Mouse (Mus musculus): ENCODE results near the gene Olfr1143. TPM values are rescaled to one million over a fixed set of nuclear protein-coding genes. Genes with fewer than 3 reads are reported as not detected.

The Olfr1143 gene
- polyA plus RNA-seq (2015; fragmentation: Nextera tagmentation; extraction: Ambion mirVana) = not detected in 2 replicates

- Histone ChIP-seq H3K4me3 (replicated peaks) (no peak within 1 kb of the TSS), H3K4me2 (replicated peaks) (no peak within 1 kb of the TSS), H3K27ac (no peak within 1 kb of the TSS), H3K36me3 (no peaks in the 10 kb centered on the region), H3K9ac (no peak within 1 kb of the TSS), H3K4me1 (replicated peaks) (no peaks in the 10 kb centered on the region), H3K27me3 (replicated peaks) (no peaks in the 10 kb centered on the region), H3K9me3 (no peaks in the 10 kb centered on the region)
- ATAC-seq = no peak
Observed at GRCm38 (mm10) chr2:87800292-87800691, at the start of gene Olfr1143. TSS of gene Olfr1143 (plus strand) at chr2:87800592.

- ATAC-seq = no peak
Observed at GRCm38 (mm10) chr2:87753891-87754290, 46.5 kb upstream of the Olfr1143 start, which contains the start of gene Olfr1141. TSS of gene Olfr1141 (minus strand) at chr2:87753991.

GRCm38 (mm10) chr2:87776143-87776542 is 24.2 kb upstream of the Olfr1143 start:
- WGBS = 36% methylated on average over 1 of the region's 1 CpGs
- Histone ChIP-seq H3K4me3 (replicated peaks) (no peak overlapping the region), H3K9ac (no peak overlapping the region), H3K4me1 (replicated peaks) (no peaks in the 10 kb centered on the region), H3K9me3 (no peaks in the 10 kb centered on the region), H3K4me2 (replicated peaks) (no peak overlapping the region), H3K27me3 (replicated peaks) (no peaks in the 10 kb centered on the region), H3K36me3 (no peaks in the 10 kb centered on the region), H3K27ac (no peak overlapping the region)
- ATAC-seq = no peak

More at GRCm38 (mm10) chr2:87753891-87754290, 46.5 kb upstream of the Olfr1143 start, which contains the start of gene Olfr1141:
- no peaks in the 10 kb centered on the region for H3K9me3 ChIP-seq
- H3K4me2 ChIP-seq (replicated peaks) = no peak within 1 kb of the TSS
- H3K27me3 ChIP-seq (replicated peaks) = no peaks in the 10 kb centered on the region
- no peak within 1 kb of the TSS for H3K4me3 ChIP-seq (replicated peaks)
- WGBS = 88% methylated on average over 1 of the region's 1 CpGs
- H3K36me3 ChIP-seq = no peaks in the 10 kb centered on the region
- no peak within 1 kb of the TSS for H3K27ac ChIP-seq
- no peaks in the 10 kb centered on the region for H3K4me1 ChIP-seq (replicated peaks)
- no peak within 1 kb of the TSS for H3K9ac ChIP-seq

GRCm38 (mm10) chr2:87779183-87779582 is 21.2 kb upstream of the Olfr1143 start, which contains the start of gene Olfr152:
TSS of gene Olfr152 (plus strand) at chr2:87779483.
- H3K4me2 ChIP-seq (replicated peaks) = no peak within 1 kb of the TSS
- no peaks in the 10 kb centered on the region for H3K4me1 ChIP-seq (replicated peaks)
- no peaks in the 10 kb centered on the region for H3K27me3 ChIP-seq (replicated peaks)
- no peak for ATAC-seq
- H3K4me3 ChIP-seq (replicated peaks) = no peak within 1 kb of the TSS
- no peak within 1 kb of the TSS for H3K27ac ChIP-seq
- no peaks in the 10 kb centered on the region for H3K36me3 ChIP-seq
- H3K9me3 ChIP-seq = no peaks in the 10 kb centered on the region
- 74% methylated on average over 4 of the region's 4 CpGs for WGBS
- no peak within 1 kb of the TSS for H3K9ac ChIP-seq

GRCm38 (mm10) chr2:87809522-87809921 is 9.1 kb downstream of the Olfr1143 start, which contains the start of gene Olfr1145:
TSS of gene Olfr1145 (plus strand) at chr2:87809822.
- H3K4me3 ChIP-seq (replicated peaks) = no peak within 1 kb of the TSS
- no peaks in the 10 kb centered on the region for H3K36me3 ChIP-seq
- no peaks in the 10 kb centered on the region for H3K4me1 ChIP-seq (replicated peaks)
- H3K9me3 ChIP-seq = no peaks in the 10 kb centered on the region
- H3K27ac ChIP-seq = no peak within 1 kb of the TSS
- ATAC-seq = no peak
- 79% methylated on average over 1 of the region's 1 CpGs for WGBS
- H3K4me2 ChIP-seq (replicated peaks) = no peak within 1 kb of the TSS
- H3K27me3 ChIP-seq (replicated peaks) = no peaks in the 10 kb centered on the region
- H3K9ac ChIP-seq = no peak within 1 kb of the TSS

GRCm38 (mm10) chr2:87830233-87830632 is 29.8 kb downstream of the Olfr1143 start, which contains the start of gene Olfr1148:
TSS of gene Olfr1148 (plus strand) at chr2:87830533.
- no peak within 1 kb of the TSS for H3K9ac ChIP-seq
- H3K4me2 ChIP-seq (replicated peaks) = no peak within 1 kb of the TSS
- H3K36me3 ChIP-seq = no peaks in the 10 kb centered on the region
- H3K27ac ChIP-seq = no peak within 1 kb of the TSS
- ATAC-seq = no peak
- H3K27me3 ChIP-seq (replicated peaks) = no peaks in the 10 kb centered on the region
- H3K9me3 ChIP-seq = no peaks in the 10 kb centered on the region
- H3K4me1 ChIP-seq (replicated peaks) = no peaks in the 10 kb centered on the region
- 94% methylated on average over 1 of the region's 1 CpGs for WGBS
- H3K4me3 ChIP-seq (replicated peaks) = no peak within 1 kb of the TSS

- Histone ChIP-seq H3K4me1 (replicated peaks) (no peaks in the 10 kb centered on the region), H3K27ac (no peak within 1 kb of the TSS), H3K4me3 (replicated peaks) (no peak within 1 kb of the TSS), H3K27me3 (replicated peaks) (no peaks in the 10 kb centered on the region), H3K36me3 (no peaks in the 10 kb centered on the region), H3K4me2 (replicated peaks) (no peak within 1 kb of the TSS), H3K9ac (no peak within 1 kb of the TSS), H3K9me3 (no peaks in the 10 kb centered on the region)
- WGBS = 79% methylated on average over 1 of the region's 1 CpGs
- ATAC-seq = no peak
Observed at GRCm38 (mm10) chr2:87843693-87844092, 43.3 kb downstream of the Olfr1143 start, which contains the start of gene Olfr1150-ps1. TSS of gene Olfr1150-ps1 (plus strand) at chr2:87843993.

Other genes starting within 250 kb of the Olfr1143 start
- not detected in 2 replicates for gene Olfr1129, start 226.7 kb upstream of the Olfr1143 start, polyA plus RNA-seq (2015; fragmentation: Nextera tagmentation; extraction: Ambion mirVana)
- not detected in 2 replicates for gene Olfr1130, start 194.4 kb upstream of the Olfr1143 start, polyA plus RNA-seq (2015; fragmentation: Nextera tagmentation; extraction: Ambion mirVana)
- gene Olfr1131, start 173.5 kb upstream of the Olfr1143 start, polyA plus RNA-seq (2015; fragmentation: Nextera tagmentation; extraction: Ambion mirVana) = not detected in 2 replicates
- not detected in 2 replicates for gene Olfr1132, start 163.1 kb upstream of the Olfr1143 start, polyA plus RNA-seq (2015; fragmentation: Nextera tagmentation; extraction: Ambion mirVana)
- gene Olfr1133, start 153.2 kb upstream of the Olfr1143 start, polyA plus RNA-seq (2015; fragmentation: Nextera tagmentation; extraction: Ambion mirVana) = not detected in 2 replicates
- gene Olfr1134, start 142.1 kb upstream of the Olfr1143 start, polyA plus RNA-seq (2015; fragmentation: Nextera tagmentation; extraction: Ambion mirVana) = not detected in 2 replicates
- gene Olfr1135, start 126.9 kb upstream of the Olfr1143 start, polyA plus RNA-seq (2015; fragmentation: Nextera tagmentation; extraction: Ambion mirVana) = not detected in 2 replicates
- not detected in 2 replicates for gene Olfr1136, start 106.6 kb upstream of the Olfr1143 start, polyA plus RNA-seq (2015; fragmentation: Nextera tagmentation; extraction: Ambion mirVana)
- gene Olfr1137, start 87.4 kb upstream of the Olfr1143 start, polyA plus RNA-seq (2015; fragmentation: Nextera tagmentation; extraction: Ambion mirVana) = not detected in 2 replicates
- not detected in 2 replicates for gene Olfr1138, start 60.6 kb upstream of the Olfr1143 start, polyA plus RNA-seq (2015; fragmentation: Nextera tagmentation; extraction: Ambion mirVana)
- gene Olfr1140, start 56.8 kb upstream of the Olfr1143 start, polyA plus RNA-seq (2015; fragmentation: Nextera tagmentation; extraction: Ambion mirVana) = not detected in 2 replicates
- gene Olfr1141, start 46.6 kb upstream of the Olfr1143 start, polyA plus RNA-seq (2015; fragmentation: Nextera tagmentation; extraction: Ambion mirVana) = not detected in 2 replicates
- gene Olfr152, start 21.1 kb upstream of the Olfr1143 start, polyA plus RNA-seq (2015; fragmentation: Nextera tagmentation; extraction: Ambion mirVana) = not detected in 2 replicates
- not detected in 2 replicates for gene Olfr1145, start 9.2 kb downstream of the Olfr1143 start, polyA plus RNA-seq (2015; fragmentation: Nextera tagmentation; extraction: Ambion mirVana)
- gene Olfr1148, start 29.9 kb downstream of the Olfr1143 start, polyA plus RNA-seq (2015; fragmentation: Nextera tagmentation; extraction: Ambion mirVana) = not detected in 2 replicates
- not detected in 2 replicates for gene Olfr1150-ps1, start 43.4 kb downstream of the Olfr1143 start, polyA plus RNA-seq (2015; fragmentation: Nextera tagmentation; extraction: Ambion mirVana)
- gene Olfr1151, start 55.3 kb downstream of the Olfr1143 start, polyA plus RNA-seq (2015; fragmentation: Nextera tagmentation; extraction: Ambion mirVana) = not detected in 2 replicates
- not detected in 2 replicates for gene Olfr1152, start 65.9 kb downstream of the Olfr1143 start, polyA plus RNA-seq (2015; fragmentation: Nextera tagmentation; extraction: Ambion mirVana)
- not detected in 2 replicates for gene Olfr1153, start 94.4 kb downstream of the Olfr1143 start, polyA plus RNA-seq (2015; fragmentation: Nextera tagmentation; extraction: Ambion mirVana)
- gene Olfr1154, start 104.6 kb downstream of the Olfr1143 start, polyA plus RNA-seq (2015; fragmentation: Nextera tagmentation; extraction: Ambion mirVana) = not detected in 2 replicates
- not detected in 2 replicates for gene Olfr1155, start 144.5 kb downstream of the Olfr1143 start, polyA plus RNA-seq (2015; fragmentation: Nextera tagmentation; extraction: Ambion mirVana)
- gene Olfr1156, start 152.5 kb downstream of the Olfr1143 start, polyA plus RNA-seq (2015; fragmentation: Nextera tagmentation; extraction: Ambion mirVana) = not detected in 2 replicates
- not detected in 2 replicates for gene Olfr1157, start 167.7 kb downstream of the Olfr1143 start, polyA plus RNA-seq (2015; fragmentation: Nextera tagmentation; extraction: Ambion mirVana)
- gene Olfr74, start 174.1 kb downstream of the Olfr1143 start, polyA plus RNA-seq (2015; fragmentation: Nextera tagmentation; extraction: Ambion mirVana) = not detected in 2 replicates
- gene Olfr1158, start 189.5 kb downstream of the Olfr1143 start, polyA plus RNA-seq (2015; fragmentation: Nextera tagmentation; extraction: Ambion mirVana) = not detected in 2 replicates
- gene Olfr1160, start 207.7 kb downstream of the Olfr1143 start, polyA plus RNA-seq (2015; fragmentation: Nextera tagmentation; extraction: Ambion mirVana) = not detected in 2 replicates
- gene Olfr1161, start 222.2 kb downstream of the Olfr1143 start, polyA plus RNA-seq (2015; fragmentation: Nextera tagmentation; extraction: Ambion mirVana) = not detected in 2 replicates
- not detected in 2 replicates for gene Olfr73, start 237.1 kb downstream of the Olfr1143 start, polyA plus RNA-seq (2015; fragmentation: Nextera tagmentation; extraction: Ambion mirVana)

Measured in intestine, embryonic 15.5 days (tissue).